Mouse (Mus musculus): ENCODE results near the gene Myom1.

Gene Myom1

GRCm38 (mm10) chr17:71017457-71017998, 15.1 kb downstream of the Myom1 start:
- no peak for DNase-seq (ENCODE audit: low spot score)

- DNase-seq (ENCODE audit: low spot score): no peak
These were observed 15.7 kb downstream of the Myom1 start for GRCm38 (mm10) chr17:71018151-71018550.

DNA sequence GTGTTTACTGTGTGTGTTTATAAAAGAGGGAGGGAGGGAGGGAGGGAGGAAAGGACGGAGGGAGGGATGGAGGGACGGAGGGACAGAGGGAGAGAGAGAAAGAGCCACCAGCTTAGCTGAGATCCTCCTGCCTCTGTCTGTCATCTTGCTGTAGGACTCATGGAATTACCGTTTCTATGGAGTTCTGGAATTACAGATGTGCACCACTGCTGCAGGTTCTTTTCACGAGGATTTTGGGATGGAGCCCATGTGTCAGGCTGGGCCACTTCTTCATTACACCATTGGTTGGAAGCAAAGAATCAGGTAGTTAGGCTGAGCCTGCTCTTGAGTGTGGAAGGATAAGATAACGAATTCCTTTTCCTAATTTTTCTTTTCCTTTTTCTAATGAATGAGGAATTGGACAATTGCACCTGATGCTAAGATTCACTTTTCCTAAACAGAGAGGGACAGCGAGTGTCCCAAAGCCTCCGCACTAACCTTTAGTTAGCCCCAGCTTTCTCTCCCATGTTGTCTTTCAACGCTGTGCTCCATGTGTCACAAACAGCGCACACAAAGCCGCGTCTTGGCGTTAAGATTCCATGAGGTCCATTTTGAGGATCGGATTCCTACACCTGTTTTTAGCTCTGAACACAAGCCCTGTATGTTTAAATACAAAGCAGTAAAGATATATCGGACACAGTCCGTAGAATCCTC, 16.3 kb downstream of the Myom1 start:
- no peak for DNase-seq (ENCODE audit: low spot score)

GRCm38 (mm10) chr17:71019309-71019655, 16.8 kb downstream of the Myom1 start:
- no peak for DNase-seq (ENCODE audit: low spot score)

GRCm38 (mm10) chr17:71019860-71020259, 17.4 kb downstream of the Myom1 start:
- DNase-seq (ENCODE audit: low spot score): no peak

- no peak for DNase-seq (ENCODE audit: low spot score)
These were observed 20.4 kb downstream of the Myom1 start for GRCm38 (mm10) chr17:71022841-71023240.

- DNase-seq (ENCODE audit: low spot score): no peak
These were observed 21.6 kb downstream of the Myom1 start for GRCm38 (mm10) chr17:71024071-71024470.

DNA sequence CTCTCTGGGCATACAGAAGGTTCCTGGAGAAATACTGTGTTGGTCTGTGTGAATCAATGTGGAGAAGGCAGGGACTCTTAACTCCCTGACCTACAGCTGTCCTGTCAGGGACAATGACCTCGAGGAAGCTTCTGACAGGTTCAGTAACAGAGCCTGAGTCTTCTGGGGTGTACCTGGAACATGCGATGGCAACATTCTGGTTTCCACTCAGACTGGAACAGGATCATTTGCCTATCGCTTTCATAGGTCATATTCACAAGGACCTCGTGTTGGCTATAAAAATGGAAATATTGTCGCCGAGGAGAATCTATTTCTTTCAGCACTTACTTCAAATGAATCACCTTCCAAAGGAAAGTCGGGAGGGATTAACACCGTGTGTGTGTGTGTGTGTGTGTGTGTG, 23.5 kb downstream of the Myom1 start:
- no peak for DNase-seq (ENCODE audit: low spot score)

GRCm38 (mm10) chr17:71027186-71027585, 24.8 kb downstream of the Myom1 start:
- DNase-seq (ENCODE audit: low spot score): no peak

- no peak for DNase-seq (ENCODE audit: low spot score)
These were observed 30.3 kb downstream of the Myom1 start for GRCm38 (mm10) chr17:71032719-71033118.

DNA sequence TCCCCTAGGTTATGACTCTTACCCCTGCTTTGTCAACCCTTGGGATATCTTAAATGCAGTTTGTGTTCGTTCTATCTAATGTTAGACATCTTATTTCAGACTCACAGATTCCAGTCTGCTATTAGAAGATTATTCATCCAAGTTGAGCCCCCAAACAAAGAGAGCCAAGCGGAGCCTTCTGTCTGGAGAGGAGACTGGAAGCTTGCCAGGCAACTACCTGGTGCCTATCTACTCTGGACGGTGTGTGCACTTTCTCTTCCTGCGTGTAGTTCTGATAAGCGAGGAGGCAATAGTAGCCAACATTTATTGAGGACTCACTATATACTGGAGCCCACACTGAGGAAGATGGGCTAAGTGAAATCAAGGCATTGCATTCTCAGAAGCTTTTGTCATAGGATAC, 32.0 kb downstream of the Myom1 start:
- no peak for DNase-seq (ENCODE audit: low spot score)

GRCm38 (mm10) chr17:71037188-71037587, 34.8 kb downstream of the Myom1 start:
- no peak for DNase-seq (ENCODE audit: low spot score)

DNA sequence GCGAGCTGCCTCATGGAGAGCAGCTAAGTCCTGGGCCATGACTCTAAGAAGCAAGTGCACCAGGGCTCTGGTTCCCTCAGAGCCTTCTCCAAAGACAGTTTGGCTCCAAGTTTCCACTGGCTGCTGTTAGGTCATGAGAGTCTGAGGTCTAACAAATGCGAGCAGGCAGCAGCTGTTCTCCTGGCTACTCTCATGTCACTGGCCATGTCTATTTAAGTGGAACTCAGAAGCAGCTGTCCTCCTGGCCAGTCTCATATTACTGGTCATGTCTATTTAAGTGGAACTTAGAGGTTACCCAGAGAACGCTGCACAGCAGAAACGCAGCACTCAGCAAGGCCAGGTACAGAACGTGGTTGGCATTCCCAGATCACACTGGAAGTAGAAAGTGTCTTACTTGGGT, 36.4 kb downstream of the Myom1 start:
- DNase-seq (ENCODE audit: low spot score): no peak

DNA sequence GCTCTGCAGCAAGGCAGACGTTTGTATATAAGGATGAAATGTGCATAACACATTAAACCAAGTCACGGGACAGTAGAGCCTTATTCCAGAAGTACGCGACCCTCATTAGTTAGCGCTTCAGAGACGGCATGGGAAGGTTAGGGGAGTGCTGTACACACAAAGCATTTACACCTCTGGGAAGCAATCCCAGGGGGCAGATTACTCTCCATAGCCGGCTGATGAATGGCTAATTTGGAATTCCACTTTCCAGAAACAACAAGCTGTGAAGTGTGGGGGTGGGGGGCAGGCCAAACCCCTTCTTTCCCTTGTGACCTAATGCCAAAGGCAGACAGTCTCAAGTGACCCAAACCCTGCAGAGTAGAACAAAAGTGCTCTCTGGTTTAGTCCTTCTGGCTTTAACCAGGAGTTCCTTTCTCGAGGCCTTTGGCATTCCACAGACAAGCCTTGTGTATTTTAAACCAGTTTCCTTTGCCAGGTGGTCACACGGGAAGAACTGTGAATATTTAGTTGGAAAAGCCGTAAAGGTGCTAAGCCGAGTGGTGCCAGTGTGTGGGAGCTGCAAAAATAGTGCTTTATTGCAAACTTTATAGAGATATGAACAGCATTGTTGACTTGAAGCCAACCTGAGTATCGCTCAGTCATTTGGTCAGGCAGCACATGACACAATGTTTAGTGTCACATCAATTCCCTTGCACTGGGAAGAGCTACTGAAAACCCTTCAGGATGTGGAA, 37.6 kb downstream of the Myom1 start:
- no peak for DNase-seq (ENCODE audit: low spot score)

DNA sequence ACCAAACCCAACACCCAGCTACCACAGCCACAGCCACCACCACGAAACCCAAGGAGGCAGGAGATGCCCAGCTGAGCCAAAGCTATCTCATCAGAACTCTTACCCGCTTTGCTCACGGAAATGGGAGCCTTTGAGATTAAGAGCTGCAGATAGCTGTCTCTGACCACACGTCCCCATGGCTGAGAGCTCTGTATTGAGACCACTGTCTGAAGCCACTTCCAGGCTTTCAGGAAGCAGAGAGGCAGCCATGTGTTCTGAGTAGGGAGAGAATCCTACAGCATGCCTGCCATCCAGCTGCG, 38.1 kb downstream of the Myom1 start:
- no peak for DNase-seq (ENCODE audit: low spot score)

DNA sequence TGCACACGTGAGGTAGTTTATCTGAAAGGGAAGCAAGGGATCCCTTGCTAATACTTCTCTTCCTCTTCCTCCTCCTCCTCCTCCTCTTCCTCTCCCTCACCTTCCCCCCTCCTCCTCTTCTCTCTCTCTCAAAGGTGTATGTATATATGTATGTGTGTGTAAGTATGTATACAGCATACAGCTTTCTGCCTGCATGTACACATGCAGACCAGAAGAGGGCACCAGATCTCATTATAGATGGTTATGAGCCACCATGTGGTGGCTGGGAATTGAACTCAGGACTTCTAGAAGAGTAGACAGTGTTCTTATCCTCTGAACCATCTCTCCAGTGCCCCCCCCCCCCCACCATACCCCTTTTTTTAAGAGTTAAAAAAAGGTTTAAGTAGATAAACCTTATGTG, 40.2 kb downstream of the Myom1 start:
- no peak for DNase-seq (ENCODE audit: low spot score)

DNA sequence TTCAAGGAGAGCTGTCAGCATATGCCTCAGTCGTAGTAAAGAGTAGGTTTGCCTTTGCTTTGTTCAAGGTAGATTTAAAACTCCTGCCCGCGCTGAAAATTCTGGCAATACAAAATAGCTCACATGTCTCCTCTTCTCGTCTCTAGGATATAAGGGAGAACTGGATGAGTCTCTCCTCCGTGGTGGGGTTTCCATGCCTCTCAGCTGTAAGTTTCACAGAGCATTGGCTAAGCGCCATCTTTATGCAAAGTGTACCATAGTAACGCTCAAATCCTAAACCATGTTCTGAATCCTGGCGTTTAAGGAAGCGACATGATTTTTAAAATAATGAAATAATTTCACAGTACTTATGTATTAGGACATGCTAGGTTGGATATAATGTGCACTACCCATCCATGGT, 43.2 kb downstream of the Myom1 start:
- no peak for DNase-seq (ENCODE audit: low spot score)

- DNase-seq (ENCODE audit: low spot score): no peak
These were observed 44.4 kb downstream of the Myom1 start for GRCm38 (mm10) chr17:71046856-71047255.

DNA sequence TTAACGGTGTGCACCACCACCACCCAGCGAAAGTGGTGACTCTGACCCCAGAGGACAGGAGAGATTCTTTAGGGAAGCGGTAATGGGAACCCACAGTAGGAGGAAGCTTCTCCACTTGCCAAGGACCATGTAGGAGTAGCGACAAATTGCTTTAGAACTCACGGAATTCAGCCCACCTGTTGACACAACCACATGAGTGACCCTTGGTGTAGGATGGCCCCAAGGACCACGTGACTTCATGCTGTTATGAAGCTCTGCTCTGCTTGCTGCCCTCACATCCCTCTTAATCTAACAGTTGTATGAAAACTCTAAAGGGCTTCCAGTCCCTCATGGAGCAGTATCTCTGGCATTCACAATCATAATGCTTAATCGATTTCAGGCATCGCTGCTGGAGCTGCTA, 46.9 kb downstream of the Myom1 start:
- DNase-seq (ENCODE audit: low spot score): no peak

- DNase-seq (ENCODE audit: low spot score): no peak
These were observed 50.8 kb downstream of the Myom1 start for GRCm38 (mm10) chr17:71053134-71053708.

GRCm38 (mm10) chr17:71055203-71055894, 52.9 kb downstream of the Myom1 start:
- DNase-seq (ENCODE audit: low spot score): no peak

DNA sequence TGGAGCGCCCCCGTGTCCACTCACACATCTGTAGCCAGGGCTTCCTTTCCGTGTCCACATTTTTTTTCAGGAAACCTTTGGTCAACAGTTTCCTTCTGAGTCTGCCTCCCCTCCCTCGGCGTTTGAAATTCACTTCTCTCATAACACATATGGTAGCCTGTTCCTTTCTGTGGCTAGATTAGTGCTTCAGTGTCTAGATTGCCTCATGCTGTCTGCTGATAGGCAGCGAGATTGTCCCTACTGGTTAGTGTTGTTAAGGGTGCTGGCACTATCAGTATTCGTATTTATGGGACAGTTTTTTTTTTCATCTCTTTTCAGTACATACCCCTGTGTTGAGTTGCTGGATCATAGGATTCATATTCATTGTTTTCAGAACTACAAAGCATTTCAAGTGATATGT, 54.0 kb downstream of the Myom1 start:
- DNase-seq (ENCODE audit: low spot score): no peak

DNA sequence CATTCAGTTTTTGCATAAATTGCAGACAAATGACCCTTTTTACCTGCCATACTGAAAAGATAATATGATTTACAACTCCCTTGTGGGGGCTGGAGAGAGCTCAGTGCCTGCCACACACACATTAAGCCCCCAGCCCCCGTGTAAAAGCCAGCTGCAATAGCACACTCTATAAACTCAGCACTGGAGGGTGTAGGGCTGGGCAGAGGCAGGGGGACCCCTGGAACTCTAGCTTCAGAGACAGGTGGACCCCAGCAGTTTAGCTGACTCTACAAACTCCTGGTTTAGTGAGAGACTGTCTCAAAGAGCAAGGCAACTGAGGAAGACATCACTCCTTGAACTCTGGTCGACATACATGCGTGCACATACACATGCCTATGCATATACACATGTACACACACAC, 55.3 kb downstream of the Myom1 start:
- no peak for DNase-seq (ENCODE audit: low spot score)

Measured in ovary, postnatal 14 days (tissue).